Comparison of ENCODE assay signal across 27 mouse cellular contexts in genomic region chr14:62789282-62789681, GRCm38 (mm10). TPM values are rescaled to one million over a fixed set of nuclear protein-coding genes. Genes with fewer than 3 reads are reported as not detected.
DNase-seq lines count a peak whose midpoint lies in the region; ATAC-seq and TF ChIP-seq lines count a peak whose summit lies in the region.
"Had no signal": no experiment of that assay in that cellular context is flagged by ENCODE, and none has a peak within 500 bp of the region (broad histone marks: within the 10 kb centered on the region; RNA-seq: fewer than 3 reads in every experiment).

No protein-coding gene starts in this region.

- H3K4me1 ChIP-seq in G1E (ENCODE audit: insufficient read depth, low read depth, low read length), result peaks cover 39% of the 10 kb centered on the region
- H3K4me1 ChIP-seq: embryonic facial prominence, embryonic 10.5 days; forebrain, embryonic 12.5 days; forebrain, embryonic 15.5 days; heart, embryonic 13.5 days; hindbrain, embryonic 12.5 days; hindbrain, embryonic 15.5 days had no signal

- peak; percentile 49; the same call in 1 of the 2 replicates for ATAC-seq in G1E (ENCODE audit: extremely low read depth, insufficient number of reproducible peaks, low FRiP score, poor library complexity, severe bottlenecking)
- peak; percentile 69 to 71 for ATAC-seq in hematopoietic stem cell, adult 5-6 weeks (replicated peaks in 1 of 2; ENCODE audit: insufficient read depth in 1 of 2, low FRiP score in 2 of 2, low TSS enrichment in 1 of 2, low read depth in 1 of 2, poor library complexity in 2 of 2, severe bottlenecking in 2 of 2)
- peak; percentile 55 for ATAC-seq in megakaryocyte-erythroid progenitor cell, adult 5-6 weeks (replicated peaks; ENCODE audit: low FRiP score, low TSS enrichment, poor library complexity, severe bottlenecking)
- ATAC-seq: activated CD4-positive, CD25-positive, alpha-beta regulatory T cell, adult 4 months; forebrain, embryonic 15.5 days; intestine, postnatal 0 days had no signal

- DNase-seq in G1E (ENCODE audit: low spot score) (peak; percentile 17), MEL-GATA-1-ER (ENCODE audit: extremely low read depth, low read depth) (peak; percentile 51)
- DNase-seq in testis, postnatal 10 days (ENCODE audit: low spot score), result no peak
- DNase-seq in gastrocnemius, postnatal 10 days, result no peak
- DNase-seq in adrenal gland, adult (ENCODE audit: inconsistent age in 2 of 2, low spot score in 1 of 2), result no peak
- DNase-seq: adrenal gland, postnatal 14 days; cerebellum, adult 11 months; cerebellum, adult 2 months; cerebellum, adult 9-11 months; cerebellum, postnatal 25 days; embryo, embryonic 11 days; gastrocnemius, postnatal 36 days; heart, adult 18-20 months; heart, postnatal 14 days; heart, postnatal 4 days had no signal

- H3K4me3 ChIP-seq in G1E (ENCODE audit: low read depth, low read length), result no peak overlapping the region; the same call in 1 of the 2 replicates
- H3K4me3 ChIP-seq: embryonic facial prominence, embryonic 10.5 days; embryonic facial prominence, embryonic 13.5 days; erythroblast, embryonic 14.5 days; forebrain, embryonic 12.5 days; forebrain, embryonic 15.5 days; heart, embryonic 13.5 days; hindbrain, embryonic 12.5 days; hindbrain, embryonic 15.5 days had no signal

- H3K9me3 ChIP-seq in G1E (replicated peaks), result no peaks in the 10 kb centered on the region
- H3K9me3 ChIP-seq: embryonic facial prominence, embryonic 10.5 days; embryonic facial prominence, embryonic 13.5 days; forebrain, embryonic 12.5 days; forebrain, embryonic 15.5 days; heart, embryonic 13.5 days; hindbrain, embryonic 12.5 days; hindbrain, embryonic 15.5 days had no signal

- no peak for TF ChIP-seq CTCF in G1E (IDR thresholded peaks at IDR 0.05; ENCODE audit: low read depth, low read length)

- no peaks in the 10 kb centered on the region for H3K27me3 ChIP-seq in G1E (ENCODE audit: insufficient read depth, low read length)
- H3K27me3 ChIP-seq: embryonic facial prominence, embryonic 13.5 days; forebrain, embryonic 12.5 days; forebrain, embryonic 15.5 days; heart, embryonic 13.5 days; hindbrain, embryonic 12.5 days; hindbrain, embryonic 15.5 days had no signal

- H3K36me3 ChIP-seq in G1E (replicated peaks), result no peaks in the 10 kb centered on the region
- H3K36me3 ChIP-seq: embryonic facial prominence, embryonic 10.5 days; embryonic facial prominence, embryonic 13.5 days; forebrain, embryonic 12.5 days; forebrain, embryonic 15.5 days; heart, embryonic 13.5 days; hindbrain, embryonic 12.5 days; hindbrain, embryonic 15.5 days had no signal

RNA-seq across cellular contexts. Expression of gene Ints6, which starts 28.3 kb away (rescaled TPM):
- total RNA-seq in G1E (2014; fragmentation: Nextera tagmentation), result 144 and 145 TPM in 2 replicates
- 109 and 191 TPM in 2 replicates for total RNA-seq in G1E (2017)
- polyA plus RNA-seq in G1E (2012), result 15.9 and 19.6 TPM in 2 replicates
- total RNA-seq in hematopoietic stem cell, adult 5-6 weeks (2017), result 101 and 247 TPM in 2 replicates
- 37.0 and 58.2 TPM in 2 replicates for total RNA-seq in megakaryocyte-erythroid progenitor cell, adult 5-6 weeks (2014; fragmentation: Nextera tagmentation)
- 93.6 and 138 TPM in 2 replicates for total RNA-seq in megakaryocyte-erythroid progenitor cell, adult 5-6 weeks (2017)
- total RNA-seq in gastrocnemius, postnatal 10 days (2021), result 10 to 100 TPM; 15.7 to 17.8 TPM

RNA-seq across cellular contexts. Expression of gene Wdfy2, which starts 48.2 kb away (rescaled TPM):
- total RNA-seq in G1E (2014; fragmentation: Nextera tagmentation) (12.7 and 14.6 TPM in 2 replicates), G1E (2017) (9.8 and 10.3 TPM in 2 replicates)
- 2.3 and 2.5 TPM in 2 replicates for polyA plus RNA-seq in G1E (2012)
- 31.4 and 35.4 TPM in 2 replicates for total RNA-seq in hematopoietic stem cell, adult 5-6 weeks (2017)
- 2.8 and 5.7 TPM in 2 replicates for total RNA-seq in megakaryocyte-erythroid progenitor cell, adult 5-6 weeks (2014; fragmentation: Nextera tagmentation)
- total RNA-seq in megakaryocyte-erythroid progenitor cell, adult 5-6 weeks (2017), result 4.8 and 4.9 TPM in 2 replicates
- total RNA-seq in gastrocnemius, postnatal 10 days (2021), result 10 to 100 TPM in 1 of 2 experiments, 1 to 10 TPM in 1; 8.9 to 10.1 TPM

Comparison
In these comparisons a context has a peak if more than half of its experiments do, and no peak if none do; other contexts are left out.
1. DNase-seq: peak in G1E (single experiment) and MEL-GATA-1-ER (single experiment); none in testis, postnatal 10 days (single experiment), gastrocnemius, postnatal 10 days (single experiment) and adrenal gland, adult (0 of 2).
2. Peak in every context shown above with its lines, with median percentiles within 50 percentile points of each other: ATAC-seq.